Mouse (Mus musculus) lung, postnatal 0 days (tissue): ENCODE data around the gene Sspo.

Source experiments
- CTCF ChIP-seq: IDR thresholded peaks from 2 replicates; pipeline ENCODE4 v1.5.1; 2016; ENCODE audit warnings: antibody characterized with exemption, mild to moderate bottlenecking
- EP300 ChIP-seq: IDR thresholded peaks from 2 replicates; pipeline ENCODE4 v1.6.1; 2016; ENCODE audit warnings: antibody characterized with exemption, mild to moderate bottlenecking, control low read depth

DNA sequence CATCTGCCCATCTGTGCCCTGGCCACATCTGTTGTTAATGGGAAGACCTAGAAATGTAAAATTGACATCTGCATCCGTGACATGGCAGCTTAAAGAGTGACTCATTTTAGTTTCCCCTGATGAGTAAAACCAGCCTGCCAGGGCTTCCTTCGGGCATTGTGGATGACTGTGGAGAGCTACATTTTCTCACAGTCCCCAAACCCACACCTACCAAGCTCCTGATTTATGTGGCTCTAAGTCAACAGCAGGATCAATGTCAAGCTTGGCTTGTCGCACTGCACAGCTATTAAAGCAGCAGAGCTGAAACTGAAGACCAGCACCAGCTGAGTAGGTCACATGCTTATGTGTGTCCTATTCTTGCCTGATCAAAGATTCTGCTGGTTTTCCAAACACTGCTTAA, 37.5 kb upstream of the Sspo start:
- TF ChIP-seq CTCF = no peak
- no peak for TF ChIP-seq EP300
